Mouse (Mus musculus) thymus, postnatal 25 days (tissue): Measurements from ENCODE around the gene Setd3.
"Not testable (repeated sequence)": the region's sequence is repeated elsewhere in the genome, so short reads cannot be mapped to it uniquely, and the experiment has no call there.

ENCODE experiments used
- DNase-seq: peaks from one replicate; pipeline ENCODE4 v3.0.0; 2022

The Setd3 gene

GRCm38 (mm10) chr12:108135610-108136208, 43.4 kb downstream of the Setd3 start:
- no peak for DNase-seq

- DNase-seq: no peak
Observed at GRCm38 (mm10) chr12:108133181-108133580, 45.9 kb downstream of the Setd3 start.

GRCm38 (mm10) chr12:108132450-108133070, 46.6 kb downstream of the Setd3 start:
- DNase-seq: peak; percentile 34

- DNase-seq: peak; percentile 79
Observed at GRCm38 (mm10) chr12:108121288-108121687, 57.8 kb downstream of the Setd3 start.

GRCm38 (mm10) chr12:108120434-108120833, 58.7 kb downstream of the Setd3 start:
- no peak for DNase-seq

GRCm38 (mm10) chr12:108119930-108120329, 59.2 kb downstream of the Setd3 start:
- DNase-seq: no peak

- DNase-seq: no peak
Observed at GRCm38 (mm10) chr12:108118902-108119531, 60.1 kb downstream of the Setd3 start.

GRCm38 (mm10) chr12:108118503-108118901, 60.6 kb downstream of the Setd3 start:
- no peak for DNase-seq

GRCm38 (mm10) chr12:108111191-108111590, 67.9 kb downstream of the Setd3 start:
- DNase-seq: no peak

- DNase-seq: no peak
Observed at GRCm38 (mm10) chr12:108110674-108111073, 68.4 kb downstream of the Setd3 start.

- no peak for DNase-seq
Observed at GRCm38 (mm10) chr12:108109732-108110131, 69.4 kb downstream of the Setd3 start.

GRCm38 (mm10) chr12:108108591-108108990, 70.5 kb downstream of the Setd3 start:
- DNase-seq: not testable (repeated sequence)

- DNase-seq: no peak
Observed at GRCm38 (mm10) chr12:108103292-108103691, 75.8 kb downstream of the Setd3 start.

- DNase-seq: no peak
Observed at GRCm38 (mm10) chr12:108102119-108102518, 77.0 kb downstream of the Setd3 start.

GRCm38 (mm10) chr12:108100181-108100580, 78.9 kb downstream of the Setd3 start:
- DNase-seq: no peak

- peak; percentile 36 for DNase-seq
Observed at GRCm38 (mm10) chr12:108098201-108098980, 80.7 kb downstream of the Setd3 start.

GRCm38 (mm10) chr12:108097643-108098042, 81.5 kb downstream of the Setd3 start:
- no peak for DNase-seq

- no peak for DNase-seq
Observed at GRCm38 (mm10) chr12:108088253-108088652, 90.9 kb downstream of the Setd3 start.

GRCm38 (mm10) chr12:108087489-108087888, 91.6 kb downstream of the Setd3 start:
- no peak for DNase-seq

- DNase-seq: no peak
Observed at GRCm38 (mm10) chr12:108078122-108078752, 100.9 kb downstream of the Setd3 start.

- no peak for DNase-seq
Observed at GRCm38 (mm10) chr12:108072907-108073306, 106.2 kb downstream of the Setd3 start.

- DNase-seq: no peak
Observed at GRCm38 (mm10) chr12:108070685-108071662, 108.1 kb downstream of the Setd3 start.
